Mouse (Mus musculus): ENCODE measurements around the gene Vps37d. TPM values are rescaled to one million over a fixed set of nuclear protein-coding genes. Genes with fewer than 3 reads are reported as not detected.
A peak's percentile ranks its signal among the peaks of the same experiment; 100 is the strongest.

Gene Vps37d
- total RNA-seq, 2 experiments from 2014 or later: 1.8 to 1.9 TPM

DNA sequence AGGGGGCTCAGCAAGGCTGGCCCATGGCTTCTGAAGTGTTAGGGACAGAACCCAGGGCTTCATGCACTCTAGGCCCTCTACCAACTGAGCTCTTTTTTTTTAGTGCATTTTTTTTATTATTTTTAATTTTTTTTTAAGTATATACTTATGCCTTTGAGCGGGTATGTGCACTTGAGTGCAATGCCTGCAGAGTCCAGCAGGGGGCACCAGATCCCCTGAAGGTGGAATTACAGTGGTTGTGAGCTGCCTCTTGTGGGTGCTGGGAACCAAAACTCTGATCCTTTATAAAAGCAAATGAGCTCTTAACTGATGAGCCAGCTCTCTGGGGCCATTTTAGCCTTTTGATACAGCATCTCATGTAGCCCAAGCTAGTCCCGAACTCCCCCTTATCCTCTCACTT is 43.5 kb downstream of the Vps37d start:
- DNase-seq: no peak

GRCm38 (mm10) chr5:135032581-135032980 is 45.5 kb downstream of the Vps37d start:
- intact Hi-C loops (cut with DNase I): no loop called here

More for the DNA sequence above, 43.5 kb downstream of the Vps37d start:
- intact Hi-C loops (cut with DNase I): no loop called here

GRCm38 (mm10) chr5:135029007-135029854 is 48.8 kb downstream of the Vps37d start:
- intact Hi-C loops (cut with DNase I): no loop called here
- DNase-seq: peak; percentile 61 to 67

More at GRCm38 (mm10) chr5:135032581-135032980, 45.5 kb downstream of the Vps37d start:
- no peak for DNase-seq

- DNase-seq: no peak
- intact Hi-C loops (cut with DNase I): no loop called here
These were observed 52.2 kb downstream of the Vps37d start for GRCm38 (mm10) chr5:135025899-135026298.

DNA sequence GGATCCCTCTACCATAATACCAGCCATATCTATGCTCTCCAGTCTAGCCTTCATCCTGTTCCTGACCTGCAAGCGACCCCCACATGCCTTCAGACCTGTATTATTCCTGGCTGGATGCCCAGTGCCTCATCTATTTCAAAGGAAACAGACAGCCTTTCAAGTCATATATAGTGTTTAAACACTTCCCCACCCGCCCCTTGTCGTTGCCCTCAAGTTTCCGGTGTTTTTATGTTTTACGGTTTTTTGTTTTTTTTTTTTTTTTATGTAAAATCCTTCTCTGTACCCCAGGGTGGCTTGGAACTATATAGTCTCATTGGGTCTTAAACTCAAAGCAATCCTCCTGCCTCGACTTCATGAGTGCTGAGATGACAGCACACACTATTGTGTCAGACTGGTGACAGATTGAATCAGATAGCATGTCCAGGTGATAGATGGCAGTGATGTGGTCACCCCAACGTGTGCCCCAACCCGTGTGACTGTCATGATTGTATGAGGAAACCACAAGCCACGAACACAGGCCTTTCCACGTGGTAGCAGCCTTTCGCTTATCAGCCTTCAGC is 53.3 kb downstream of the Vps37d start:
- intact Hi-C loops (cut with DNase I): no loop called here
- no peak for DNase-seq

GRCm38 (mm10) chr5:135023344-135024173 is 54.5 kb downstream of the Vps37d start, which contains the start of gene Stx1a:
Gene Stx1a (plus strand): TSS chr5:135023482.
- DNase-seq: peak; percentile 89 to 92
- intact Hi-C loops (cut with DNase I): no loop called here

Other genes starting within 250 kb of the Vps37d start
- gene Tmem270, start 171.5 kb downstream of the Vps37d start, total RNA-seq (2021): not detected
- not detected for gene Cldn13, start 162.7 kb downstream of the Vps37d start, total RNA-seq (2021)
- gene Mettl27, start 145.9 kb downstream of the Vps37d start, total RNA-seq (2021): 1 to 10 TPM; 7.0 to 7.4 TPM
- gene Cldn4, start 131.3 kb downstream of the Vps37d start, total RNA-seq (2021): under 1 TPM in 1 of 2 experiments, not detected in 1; 0.14 TPM
- gene Cldn3, start 92.1 kb downstream of the Vps37d start, total RNA-seq (2021): under 1 TPM; 0.27 to 0.41 TPM
- gene Abhd11, start 69.1 kb downstream of the Vps37d start, total RNA-seq (2021): 10 to 100 TPM; 58.2 to 64.1 TPM
- 1 to 10 TPM; 3.3 to 3.9 TPM for gene Stx1a, start 54.8 kb downstream of the Vps37d start, total RNA-seq (2021)
- gene Dnajc30, start 14.1 kb downstream of the Vps37d start, total RNA-seq (2021): 10 to 100 TPM; 24.9 to 27.0 TPM
- 10 to 100 TPM; 23.7 to 27.6 TPM for gene Bud23, start 13.3 kb downstream of the Vps37d start, total RNA-seq (2021)
- gene Mlxipl, start 11.6 kb upstream of the Vps37d start, total RNA-seq (2021): 10 to 100 TPM; 12.2 to 15.9 TPM
- 10 to 100 TPM; 13.0 to 15.6 TPM for gene Tbl2, start 71.4 kb upstream of the Vps37d start, total RNA-seq (2021)
- gene Bcl7b, start 90.0 kb upstream of the Vps37d start, total RNA-seq (2021): 10 to 100 TPM; 33.5 to 35.8 TPM
- gene Baz1b, start 109.0 kb upstream of the Vps37d start, total RNA-seq (2021): 10 to 100 TPM; 41.6 to 48.5 TPM
- under 1 TPM; 0.55 to 0.84 TPM for gene Fzd9, start 173.0 kb upstream of the Vps37d start, total RNA-seq (2021)

All from heart, postnatal 10 days (tissue).